Mouse (Mus musculus) cerebellum, adult 11-12 months (tissue): ENCODE measurements around the gene Wdfy2.
"Not testable (repeated sequence)": the region's sequence is repeated elsewhere in the genome, so short reads cannot be mapped to it uniquely, and the experiment has no call there.

Source experiments
- DNase-seq: peaks from one replicate; pipeline ENCODE4 v3.0.0; 2022

The Wdfy2 gene

GRCm38 (mm10) chr14:62837641-62838252 is at the start of gene Wdfy2:
Wdfy2 (plus strand) TSS chr14:62837678.
- peak; percentile 88 for DNase-seq

- DNase-seq, result no peak
Observed at GRCm38 (mm10) chr14:62789282-62789681, 48.2 kb upstream of the Wdfy2 start.

DNA sequence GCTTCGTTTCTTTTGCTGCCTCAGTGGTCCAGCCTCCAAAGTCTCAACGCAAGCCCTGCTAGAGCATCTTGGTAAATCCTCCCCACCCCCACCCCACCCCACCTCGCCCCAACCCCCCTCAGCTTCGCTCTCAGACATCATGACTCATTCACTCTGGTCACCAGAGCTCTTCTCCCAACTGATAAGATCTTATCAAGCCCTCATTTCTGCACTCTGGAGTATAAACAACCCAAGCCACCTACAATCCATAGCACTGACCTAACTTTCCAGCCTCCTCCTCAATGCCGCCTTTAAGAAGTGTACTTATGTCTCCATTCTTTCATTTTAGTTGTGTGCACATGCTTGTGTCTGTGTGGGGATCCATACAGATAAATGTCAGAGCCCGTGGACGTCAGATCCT is 41.8 kb upstream of the Wdfy2 start:
- no peak for DNase-seq

DNA sequence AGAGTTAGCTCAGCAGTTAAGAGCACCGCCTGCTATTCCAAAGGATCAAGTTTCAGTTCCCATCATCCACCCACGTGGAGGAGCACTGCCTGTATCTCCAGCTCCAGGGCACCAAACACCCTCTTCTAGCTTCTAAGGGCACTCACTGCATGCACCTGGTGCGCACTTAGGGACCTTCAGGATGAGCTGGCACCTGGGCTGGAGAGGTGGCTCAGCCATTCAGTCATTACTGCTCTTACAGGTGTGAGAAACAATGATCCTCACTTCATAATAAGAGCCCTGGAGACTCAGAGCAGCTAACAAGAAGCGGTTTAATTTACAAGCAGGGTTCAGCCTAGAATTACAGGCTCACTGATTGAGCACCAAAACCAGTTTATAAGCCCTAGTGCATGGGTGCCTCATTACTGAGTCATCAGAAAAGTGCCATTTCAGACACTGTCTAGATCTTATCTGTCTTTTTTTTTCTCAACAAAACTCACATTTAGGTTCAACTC is 38.8 kb upstream of the Wdfy2 start:
- no peak for DNase-seq

DNA sequence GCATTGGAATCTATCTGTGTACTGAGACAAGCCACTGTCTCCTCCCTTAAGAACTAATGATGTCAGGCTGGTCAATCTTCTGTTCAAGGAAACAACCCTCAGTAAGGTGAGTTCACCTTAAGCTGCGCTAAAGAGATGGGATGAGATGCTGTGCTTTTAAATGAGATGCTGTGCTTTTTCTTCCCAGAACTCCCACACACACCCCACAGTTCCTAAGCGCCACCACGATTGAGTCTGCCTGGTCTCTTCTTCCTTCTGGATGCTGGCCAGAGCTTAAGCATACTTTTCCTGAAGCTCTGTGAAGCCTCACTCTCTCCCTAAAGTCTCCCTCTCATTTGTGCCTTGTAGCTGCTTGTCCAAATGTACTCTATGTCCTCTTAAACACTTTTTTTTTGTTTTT is 36.7 kb upstream of the Wdfy2 start:
- DNase-seq, result no peak

GRCm38 (mm10) chr14:62803204-62803603 is 34.3 kb upstream of the Wdfy2 start:
- no peak for DNase-seq

GRCm38 (mm10) chr14:62806921-62807320 is 30.6 kb upstream of the Wdfy2 start:
- no peak for DNase-seq

GRCm38 (mm10) chr14:62808661-62809523 is 28.6 kb upstream of the Wdfy2 start:
- no peak for DNase-seq

DNA sequence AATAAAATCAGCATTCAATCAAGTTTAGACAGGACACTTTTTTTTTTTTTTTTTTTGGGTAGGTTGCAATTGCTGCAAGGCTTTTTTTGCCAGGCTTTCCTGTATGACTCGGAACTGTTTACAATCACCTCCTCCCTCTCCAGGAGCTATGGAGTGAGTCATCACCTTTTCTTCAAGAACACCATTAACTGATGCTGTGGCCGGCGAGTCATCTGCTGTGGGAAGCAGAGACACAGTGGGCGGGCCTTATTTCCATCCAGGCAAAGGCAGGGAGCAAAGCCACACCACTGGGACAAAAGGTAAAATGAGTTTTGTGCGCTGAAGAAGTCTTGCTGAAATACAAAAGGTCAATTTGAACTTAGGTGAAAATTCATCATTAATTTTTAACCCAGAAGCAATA is 24.7 kb upstream of the Wdfy2 start:
- no peak for DNase-seq

DNA sequence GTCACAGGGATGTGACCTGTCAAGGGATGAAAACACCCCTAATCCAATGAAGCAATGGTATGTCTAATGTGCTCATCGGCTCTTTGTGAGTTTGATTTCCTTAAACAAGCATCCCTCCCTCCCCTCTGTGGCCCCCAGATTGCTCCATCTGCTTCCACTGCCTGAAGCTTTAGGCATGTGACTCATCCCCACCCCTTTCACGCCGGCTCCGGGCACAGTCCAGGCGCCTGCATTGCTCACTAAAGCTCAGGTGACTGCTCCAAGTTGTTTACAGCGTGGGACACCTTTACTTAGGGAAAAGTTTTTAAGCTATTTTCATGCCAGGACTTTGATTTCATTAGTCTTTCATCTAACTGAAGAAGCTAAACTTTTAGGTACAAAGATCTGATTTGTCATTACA is 22.9 kb upstream of the Wdfy2 start:
- DNase-seq, result no peak

DNA sequence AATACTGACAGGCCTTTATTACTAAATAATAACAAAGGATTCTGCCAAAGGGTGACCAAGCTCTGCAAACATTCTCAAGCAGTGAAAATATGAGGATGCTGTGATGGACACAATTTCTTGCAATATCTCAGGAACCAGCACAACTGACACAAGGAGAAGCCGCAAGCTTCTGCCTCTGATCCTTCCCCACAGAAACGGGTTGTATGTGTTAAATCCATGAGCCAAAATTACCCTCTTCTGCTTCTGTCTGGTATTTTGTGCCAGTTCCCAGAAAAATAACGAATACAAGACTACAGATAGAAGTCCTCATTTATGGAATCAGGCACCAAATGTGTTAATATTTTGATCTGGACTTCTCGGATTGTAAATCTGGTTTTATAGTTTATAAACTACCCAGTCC is 20.7 kb upstream of the Wdfy2 start:
- DNase-seq, result no peak

GRCm38 (mm10) chr14:62825575-62826332 is 11.7 kb upstream of the Wdfy2 start:
- no peak for DNase-seq

- no peak for DNase-seq
Observed at GRCm38 (mm10) chr14:62829291-62829690, 8.2 kb upstream of the Wdfy2 start.

DNA sequence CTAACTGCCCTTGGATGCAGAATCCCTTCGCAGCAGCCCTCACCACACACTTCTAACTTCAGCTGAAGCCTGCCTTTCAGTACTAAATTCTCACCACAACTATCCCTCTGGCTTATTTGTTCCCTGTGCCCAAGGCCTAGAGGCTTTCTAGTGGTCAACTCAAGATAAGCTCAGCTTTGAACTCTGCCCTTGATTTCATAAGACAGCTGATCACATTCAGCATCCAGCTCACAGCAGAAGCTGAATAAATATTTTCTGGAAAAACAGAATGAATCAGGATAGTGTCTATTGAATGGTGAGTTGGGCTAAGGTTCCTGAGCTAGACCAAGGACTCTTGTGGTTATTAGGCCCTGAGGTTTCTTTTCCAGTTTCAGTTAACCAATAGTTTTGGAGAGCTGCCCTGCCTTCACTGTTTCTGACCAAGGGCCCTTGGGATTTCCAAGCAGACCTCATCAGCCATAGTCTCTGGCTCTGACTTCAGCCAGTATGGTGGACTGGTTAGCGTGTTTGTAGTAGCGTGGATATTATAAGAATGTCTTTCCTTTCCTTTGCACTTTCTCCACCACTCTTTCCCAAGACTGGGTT is 5.7 kb upstream of the Wdfy2 start:
- DNase-seq, result no peak

GRCm38 (mm10) chr14:62833036-62833435 is 4.4 kb upstream of the Wdfy2 start:
- DNase-seq, result no peak

- no peak for DNase-seq
Observed at GRCm38 (mm10) chr14:62833541-62833940, 3.9 kb upstream of the Wdfy2 start.

GRCm38 (mm10) chr14:62835737-62836136 is 1.7 kb upstream of the Wdfy2 start:
- DNase-seq, result not testable (repeated sequence)

GRCm38 (mm10) chr14:62836926-62837640 is 395 bp upstream of the Wdfy2 start:
- DNase-seq, result peak; percentile 100

- DNase-seq, result no peak
Observed at GRCm38 (mm10) chr14:62838336-62838735, 858 bp downstream of the Wdfy2 start.

- no peak for DNase-seq
Observed at GRCm38 (mm10) chr14:62841726-62842125, 4.2 kb downstream of the Wdfy2 start.

DNA sequence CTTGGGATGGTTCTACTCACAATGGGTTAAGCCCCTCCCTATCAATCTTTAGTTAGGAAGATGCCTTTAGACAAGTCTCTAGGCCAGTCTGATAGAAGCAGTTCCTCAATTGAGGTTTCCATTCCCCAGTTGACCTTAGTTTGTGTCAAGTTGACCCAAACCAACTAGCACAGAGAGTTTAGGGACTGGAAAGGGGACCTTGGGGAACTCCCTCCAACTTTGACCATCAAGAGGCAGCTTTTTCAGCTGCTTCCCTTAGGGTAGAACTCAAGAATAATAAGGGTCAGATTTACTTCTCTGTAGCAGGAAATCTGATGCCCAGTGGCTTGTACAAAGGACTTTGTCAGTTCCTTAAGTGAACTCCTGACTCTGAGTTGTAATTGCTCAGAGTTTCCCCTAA is 5.0 kb downstream of the Wdfy2 start:
- DNase-seq, result no peak

- no peak for DNase-seq
Observed at GRCm38 (mm10) chr14:62842976-62843375, 5.5 kb downstream of the Wdfy2 start.
